Comparison of ENCODE assay signal across 10 mouse cellular contexts in the genomic region with DNA sequence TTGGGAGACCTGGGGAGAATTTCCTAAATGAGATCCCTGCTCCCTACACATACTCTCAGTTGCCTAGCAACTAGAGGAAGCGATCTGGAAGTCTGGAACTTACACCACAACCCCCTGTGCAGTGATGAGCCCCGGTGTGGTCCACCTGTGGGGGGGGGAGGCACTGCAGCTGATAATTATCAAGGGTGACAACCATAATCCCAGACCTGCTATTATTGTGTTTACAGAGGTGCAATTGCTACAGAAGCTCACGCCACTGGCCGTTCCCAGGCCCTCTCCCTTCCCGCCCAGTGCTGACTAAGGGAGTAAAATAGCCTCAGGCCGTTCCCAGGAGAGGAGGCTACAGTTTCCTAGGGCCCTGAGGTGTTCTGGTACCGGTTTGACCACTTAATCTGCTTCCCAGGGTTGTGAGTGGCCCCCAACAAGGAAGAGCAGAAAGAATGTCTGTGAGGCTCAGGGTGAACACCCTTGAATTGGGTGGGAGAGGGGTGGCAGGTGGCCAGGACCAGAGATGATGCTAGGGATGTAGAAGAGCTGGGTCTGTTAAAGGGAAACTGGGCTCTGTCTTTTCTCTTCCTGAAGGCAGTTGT. TPM values are rescaled to one million over a fixed set of nuclear protein-coding genes. Genes with fewer than 3 reads are reported as not detected.
DNase-seq lines count a peak whose midpoint lies in the region; ATAC-seq and TF ChIP-seq lines count a peak whose summit lies in the region.
"Had no signal": no experiment of that assay in that cellular context is flagged by ENCODE, and none has a peak within 500 bp of the region (broad histone marks: within the 10 kb centered on the region; RNA-seq: fewer than 3 reads in every experiment).

No protein-coding gene starts in this region.

- intact Hi-C loops in left cerebral cortex, adult 2 months (cut with DNase I), result no loop called here
- intact Hi-C loops in left cerebral cortex, postnatal 10 days (cut with DNase I), result no loop called here

- TF ChIP-seq CTCF in left cerebral cortex, adult 2 months (IDR thresholded peaks at IDR 0.05), result no peak
- no peak for TF ChIP-seq CTCF in bone marrow, adult 2 months (IDR thresholded peaks at IDR 0.05; ENCODE audit: control insufficient read depth, insufficient read depth, low read length)

- H3K4me3 ChIP-seq in left cerebral cortex, adult 2 months, result no peak overlapping the region
- no peak overlapping the region for H3K4me3 ChIP-seq in bone marrow, adult 2 months (replicated peaks; ENCODE audit: control insufficient read depth, low read depth, low read length)
- no peak overlapping the region for H3K4me3 ChIP-seq in forebrain, embryonic 16.5 days (replicated peaks; ENCODE audit: low read length)
- no peak overlapping the region for H3K4me3 ChIP-seq in midbrain, embryonic 14.5 days (replicated peaks; ENCODE audit: low read depth, low read length)
- H3K4me3 ChIP-seq: heart, embryonic 13.5 days; myocyte had no signal

- no peak overlapping the region for H3K4me2 ChIP-seq in forebrain, embryonic 16.5 days (ENCODE audit: low read length)
- no peak overlapping the region for H3K4me2 ChIP-seq in midbrain, embryonic 14.5 days (ENCODE audit: low read length)
- H3K4me2 ChIP-seq: heart, embryonic 13.5 days had no signal

- no peak overlapping the region for H3K9ac ChIP-seq in forebrain, embryonic 16.5 days (replicated peaks; ENCODE audit: low read depth, low read length)
- no peak overlapping the region for H3K9ac ChIP-seq in midbrain, embryonic 14.5 days (replicated peaks; ENCODE audit: low read length)
- H3K9ac ChIP-seq: heart, embryonic 13.5 days had no signal

- no peak for TF ChIP-seq POLR2A in bone marrow, adult 2 months (IDR thresholded peaks at IDR 0.05; ENCODE audit: borderline replicate concordance, control insufficient read depth, low read depth, low read length)

- H3K36me3 ChIP-seq in forebrain, embryonic 16.5 days (ENCODE audit: control insufficient read depth, insufficient read depth), result no peaks in the 10 kb centered on the region
- no peaks in the 10 kb centered on the region for H3K36me3 ChIP-seq in midbrain, embryonic 14.5 days (ENCODE audit: control insufficient read depth, insufficient read depth, low read length)
- H3K36me3 ChIP-seq: heart, embryonic 13.5 days had no signal

- peak overlapping the region; percentile 13 for H3K27ac ChIP-seq in left cerebral cortex, adult 2 months
- H3K27ac ChIP-seq in bone marrow, adult 2 months (ENCODE audit: control insufficient read depth, insufficient read depth, low read depth, low read length, poor library complexity), result peak overlapping the region; percentile 28; the same call in 1 of the 2 replicates
- H3K27ac ChIP-seq in forebrain, embryonic 16.5 days (ENCODE audit: low read length), result no peak overlapping the region
- H3K27ac ChIP-seq in midbrain, embryonic 14.5 days (replicated peaks; ENCODE audit: low read depth, low read length), result no peak overlapping the region
- H3K27ac ChIP-seq: heart, embryonic 13.5 days had no signal

- H3K9me3 ChIP-seq in forebrain, embryonic 16.5 days (ENCODE audit: control insufficient read depth, low read length), result no peaks in the 10 kb centered on the region
- H3K9me3 ChIP-seq in midbrain, embryonic 14.5 days (ENCODE audit: control insufficient read depth, low read length), result no peaks in the 10 kb centered on the region
- H3K9me3 ChIP-seq: heart, embryonic 13.5 days had no signal

- peaks cover 14% of the 10 kb centered on the region for H3K4me1 ChIP-seq in bone marrow, adult 2 months (ENCODE audit: control insufficient read depth, insufficient read depth, low read length)
- H3K4me1 ChIP-seq in forebrain, embryonic 16.5 days (replicated peaks; ENCODE audit: control insufficient read depth, insufficient read depth, low read length), result peaks cover 20% of the 10 kb centered on the region
- H3K4me1 ChIP-seq in midbrain, embryonic 14.5 days (ENCODE audit: control insufficient read depth, insufficient read depth, low read length), result peaks cover 33% of the 10 kb centered on the region

- no peak for DNase-seq in left cerebral cortex, adult 2 months (ENCODE audit: extremely low spot score in 1 of 2, low spot score in 2 of 2)
- DNase-seq in left cerebral cortex, postnatal 10 days (ENCODE audit: extremely low spot score in 1 of 2, low spot score in 2 of 2), result no peak
- DNase-seq in midbrain, embryonic 14.5 days, result no peak
- no peak for DNase-seq in embryo, embryonic 11 days
- no peak for DNase-seq in cerebellum, postnatal 4 days (ENCODE audit: low spot score in 2 of 2)
- no peak for DNase-seq in kidney, adult 18-20 months

- H3K27me3 ChIP-seq in forebrain, embryonic 16.5 days (replicated peaks; ENCODE audit: control insufficient read depth, insufficient read depth, low read length), result no peaks in the 10 kb centered on the region
- H3K27me3 ChIP-seq in midbrain, embryonic 14.5 days (ENCODE audit: control insufficient read depth, insufficient read depth, low read length), result no peaks in the 10 kb centered on the region

- 71% methylated on average over 7 of the region's 7 CpGs for WGBS in bone marrow, adult 2 months
- 22% methylated on average over 7 of the region's 7 CpGs for WGBS in forebrain, embryonic 16.5 days
- 21% methylated on average over 7 of the region's 7 CpGs for WGBS in midbrain, embryonic 14.5 days

- peak; percentile 56; the same call in 1 of the 2 replicates for ATAC-seq in forebrain, embryonic 16.5 days
- peak; percentile 45; the same call in 1 of the 2 replicates for ATAC-seq in midbrain, embryonic 14.5 days (ENCODE audit: low FRiP score, low TSS enrichment)

RNA-seq across cellular contexts. Expression of a gene that starts 28.1 kb away (rescaled TPM):
- total RNA-seq in left cerebral cortex, adult 2 months (2021), result 10 to 100 TPM; 60.4 to 75.1 TPM
- 10 to 100 TPM; 15.2 to 18.1 TPM for total RNA-seq in left cerebral cortex, postnatal 10 days (2021)
- polyA plus RNA-seq in bone marrow, adult 2 months (2011; ENCODE audit: insufficient read depth, insufficient read length, low replicate concordance, missing spikeins), result 10.4 and 18.8 TPM in 2 replicates
- polyA plus RNA-seq in forebrain, embryonic 16.5 days (2015; fragmentation: Nextera tagmentation; extraction: Ambion mirVana), result 9.3 and 12.6 TPM in 2 replicates
- polyA plus RNA-seq in midbrain, embryonic 14.5 days (2014; fragmentation: Nextera tagmentation; extraction: Ambion mirVana), result 13.4 TPM in 2 replicates

Comparison
In these comparisons a context has a peak if more than half of its experiments do, and no peak if none do; other contexts are left out.
1. H3K27ac ChIP-seq: peak in left cerebral cortex, adult 2 months (single experiment) and bone marrow, adult 2 months (single experiment); none in forebrain, embryonic 16.5 days (single experiment) and midbrain, embryonic 14.5 days (single experiment).